12 mouse cellular contexts compared by ENCODE assay signal in the genomic region with DNA sequence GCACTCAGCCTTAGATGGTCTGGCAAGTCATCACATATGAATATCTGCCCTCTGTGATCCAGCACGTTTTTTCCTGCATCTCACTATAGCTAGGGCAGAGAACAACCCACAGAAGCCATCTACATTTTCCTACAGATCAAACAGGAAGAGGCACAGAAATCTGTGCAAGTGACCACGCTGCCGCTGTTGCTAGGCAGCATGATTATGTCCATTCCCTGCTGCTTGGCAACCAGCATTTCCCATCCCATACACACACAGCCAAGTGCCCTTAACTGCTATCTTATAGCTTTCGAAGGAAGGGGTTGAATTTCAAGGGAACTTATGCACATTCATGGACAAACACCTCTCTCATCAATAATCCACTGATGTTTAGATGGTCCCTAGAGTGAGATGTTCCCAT.
DNase-seq lines count a peak whose midpoint lies in the region; ATAC-seq lines count a peak whose summit lies in the region.
"Had no signal": no experiment of that assay in that cellular context is flagged by ENCODE, and none has a peak within 500 bp of the region (broad histone marks: within the 10 kb centered on the region; RNA-seq: fewer than 3 reads in every experiment).

No protein-coding gene starts in this region.

- peaks cover 11% of the 10 kb centered on the region; the same call in 1 of the 2 replicates for H3K36me3 ChIP-seq in heart, embryonic 10.5 days
- no peaks in the 10 kb centered on the region for H3K36me3 ChIP-seq in heart, embryonic 11.5 days (ENCODE audit: control insufficient read depth, insufficient read depth, low read length)
- no peaks in the 10 kb centered on the region for H3K36me3 ChIP-seq in neural tube, embryonic 11.5 days (ENCODE audit: control insufficient read depth, insufficient read depth, low read length)
- H3K36me3 ChIP-seq in neural tube, embryonic 15.5 days, result no peaks in the 10 kb centered on the region
- H3K36me3 ChIP-seq in hindbrain, embryonic 13.5 days, result no peaks in the 10 kb centered on the region
- H3K36me3 ChIP-seq: neural tube, embryonic 13.5 days had no signal

- H3K9ac ChIP-seq in heart, embryonic 11.5 days (ENCODE audit: low read depth, low read length), result no peak overlapping the region
- H3K9ac ChIP-seq in neural tube, embryonic 11.5 days (ENCODE audit: low read length), result no peak overlapping the region
- no peak overlapping the region for H3K9ac ChIP-seq in neural tube, embryonic 15.5 days (replicated peaks)
- H3K9ac ChIP-seq in hindbrain, embryonic 13.5 days, result no peak overlapping the region
- H3K9ac ChIP-seq: liver, postnatal 0 days; neural tube, embryonic 13.5 days had no signal

- H3K9me3 ChIP-seq in heart, embryonic 10.5 days, result no peaks in the 10 kb centered on the region
- no peaks in the 10 kb centered on the region for H3K9me3 ChIP-seq in heart, embryonic 11.5 days (replicated peaks; ENCODE audit: control insufficient read depth, low read length)
- H3K9me3 ChIP-seq in neural tube, embryonic 11.5 days (ENCODE audit: control insufficient read depth, low read length), result no peaks in the 10 kb centered on the region
- H3K9me3 ChIP-seq in neural tube, embryonic 15.5 days (replicated peaks), result no peaks in the 10 kb centered on the region
- no peaks in the 10 kb centered on the region for H3K9me3 ChIP-seq in hindbrain, embryonic 13.5 days
- H3K9me3 ChIP-seq: neural tube, embryonic 13.5 days had no signal

- DNase-seq in heart, embryonic 10.5 days (ENCODE audit: low spot score), result peak; percentile 86
- peak; percentile 48 for DNase-seq in neural tube, embryonic 11.5 days (ENCODE audit: low spot score)
- peak; percentile 69 for DNase-seq in retina, postnatal 1 day
- DNase-seq in urinary bladder, postnatal 14 days (ENCODE audit: low spot score), result no peak
- no peak for DNase-seq in layer of hippocampus, adult 9-10 months (ENCODE audit: low spot score)
- DNase-seq: gastrocnemius, postnatal 25 days; liver, postnatal 0 days had no signal

- no peak overlapping the region for H3K27ac ChIP-seq in heart, embryonic 10.5 days
- no peak overlapping the region for H3K27ac ChIP-seq in heart, embryonic 11.5 days (ENCODE audit: low read depth, low read length)
- H3K27ac ChIP-seq in neural tube, embryonic 11.5 days (ENCODE audit: low read depth, low read length), result no peak overlapping the region
- H3K27ac ChIP-seq in neural tube, embryonic 15.5 days (replicated peaks), result no peak overlapping the region
- H3K27ac ChIP-seq in hindbrain, embryonic 13.5 days, result 0 out of 2 replicates have a peak overlapping the region, but pooled peaks have one; percentile 19
- H3K27ac ChIP-seq: neural tube, embryonic 13.5 days had no signal

- H3K4me1 ChIP-seq in heart, embryonic 10.5 days, result peaks cover 80% of the 10 kb centered on the region
- H3K4me1 ChIP-seq in heart, embryonic 11.5 days (ENCODE audit: control insufficient read depth, insufficient read depth, low read length), result peaks cover 50% of the 10 kb centered on the region
- H3K4me1 ChIP-seq in neural tube, embryonic 11.5 days (ENCODE audit: control insufficient read depth, insufficient read depth, low read length), result peaks cover 74% of the 10 kb centered on the region
- peaks cover 66% of the 10 kb centered on the region for H3K4me1 ChIP-seq in neural tube, embryonic 15.5 days
- peaks cover 87% of the 10 kb centered on the region for H3K4me1 ChIP-seq in hindbrain, embryonic 13.5 days (replicated peaks)

- H3K27me3 ChIP-seq in heart, embryonic 10.5 days (ENCODE audit: insufficient read depth, poor library complexity, severe bottlenecking), result no peaks in the 10 kb centered on the region
- H3K27me3 ChIP-seq in heart, embryonic 11.5 days (ENCODE audit: control insufficient read depth, insufficient read depth, low read length), result no peaks in the 10 kb centered on the region
- no peaks in the 10 kb centered on the region for H3K27me3 ChIP-seq in neural tube, embryonic 11.5 days (ENCODE audit: control insufficient read depth, insufficient read depth, low read length)
- no peaks in the 10 kb centered on the region for H3K27me3 ChIP-seq in neural tube, embryonic 15.5 days (replicated peaks)
- no peaks in the 10 kb centered on the region for H3K27me3 ChIP-seq in hindbrain, embryonic 13.5 days
- H3K27me3 ChIP-seq: neural tube, embryonic 13.5 days had no signal

- no peak overlapping the region for H3K4me2 ChIP-seq in heart, embryonic 11.5 days
- H3K4me2 ChIP-seq in neural tube, embryonic 11.5 days (ENCODE audit: low read depth), result no peak overlapping the region
- no peak overlapping the region for H3K4me2 ChIP-seq in neural tube, embryonic 15.5 days
- no peak overlapping the region for H3K4me2 ChIP-seq in hindbrain, embryonic 13.5 days
- H3K4me2 ChIP-seq: neural tube, embryonic 13.5 days had no signal

- H3K4me3 ChIP-seq in heart, embryonic 10.5 days, result no peak overlapping the region
- H3K4me3 ChIP-seq in heart, embryonic 11.5 days (ENCODE audit: low read depth, low read length), result no peak overlapping the region
- no peak overlapping the region for H3K4me3 ChIP-seq in neural tube, embryonic 11.5 days (ENCODE audit: low read depth, low read length)
- no peak overlapping the region for H3K4me3 ChIP-seq in neural tube, embryonic 15.5 days (replicated peaks)
- no peak overlapping the region for H3K4me3 ChIP-seq in hindbrain, embryonic 13.5 days
- H3K4me3 ChIP-seq: neural tube, embryonic 13.5 days had no signal

- WGBS in heart, embryonic 10.5 days, result 31% methylated on average over 4 of the region's 4 CpGs
- WGBS in heart, embryonic 11.5 days (ENCODE audit: insufficient replicate concordance), result 26% methylated on average over 4 of the region's 4 CpGs
- WGBS in neural tube, embryonic 11.5 days, result 24% methylated on average over 4 of the region's 4 CpGs
- WGBS in neural tube, embryonic 15.5 days, result 10% methylated on average over 4 of the region's 4 CpGs
- 9% methylated on average over 4 of the region's 4 CpGs for WGBS in hindbrain, embryonic 13.5 days

- ATAC-seq in heart, embryonic 11.5 days (replicated peaks; ENCODE audit: insufficient number of reproducible peaks, low FRiP score, low TSS enrichment), result no peak
- ATAC-seq in neural tube, embryonic 11.5 days (ENCODE audit: insufficient read depth, low FRiP score, low TSS enrichment), result no peak
- ATAC-seq in neural tube, embryonic 15.5 days (ENCODE audit: low FRiP score), result no peak
- no peak for ATAC-seq in hindbrain, embryonic 13.5 days (ENCODE audit: low FRiP score)
- ATAC-seq: inflammation-experienced regulatory T-cells, adult 6 months; liver, postnatal 0 days had no signal

Comparison
In these comparisons a context has a peak if more than half of its experiments do, and no peak if none do; other contexts are left out.
1. DNase-seq: peak in heart, embryonic 10.5 days (single experiment), neural tube, embryonic 11.5 days (single experiment) and retina, postnatal 1 day (single experiment); none in urinary bladder, postnatal 14 days (single experiment) and layer of hippocampus, adult 9-10 months (single experiment).